Mouse (Mus musculus): Measurements from ENCODE around the gene Gm28047.

- TF ChIP-seq CTCF (IDR thresholded peaks at IDR 0.05; ENCODE audit: borderline replicate concordance, insufficient read depth, low read depth, low read length) (no peak), POLR2A (IDR thresholded peaks at IDR 0.05; ENCODE audit: borderline replicate concordance, insufficient read depth, low read length) (no peak)
Observed at GRCm38 (mm10) chr15:102563061-102563460, 61.8 kb downstream of the Gm28047 start.
